Mouse (Mus musculus): ENCODE measurements around the gene Spem1.

Gene Spem1

DNA sequence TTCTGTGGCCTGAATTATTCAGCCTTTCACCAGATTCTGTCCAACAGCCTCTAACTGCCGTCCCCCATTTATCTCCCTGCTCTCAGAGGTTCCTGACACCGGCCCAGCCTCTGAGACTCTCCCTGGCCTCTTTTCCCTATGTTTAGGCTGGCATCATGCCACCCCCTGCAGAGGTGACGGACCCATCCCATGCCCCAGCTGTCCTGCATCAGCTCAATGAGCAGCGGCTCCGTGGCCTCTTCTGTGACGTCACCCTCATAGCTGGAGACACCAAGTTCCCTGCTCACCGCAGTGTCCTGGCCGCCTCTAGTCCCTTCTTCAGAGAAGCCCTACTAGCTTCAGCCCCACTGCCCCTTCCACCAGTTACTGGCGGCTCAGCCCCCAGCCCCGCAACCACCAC, 46.3 kb downstream of the Spem1 start:
- Histone ChIP-seq H3K27me3 (ENCODE audit: control insufficient read depth, insufficient read depth, low read length, poor library complexity, severe bottlenecking) (no peaks in the 10 kb centered on the region), H3K36me3 (ENCODE audit: control insufficient read depth, insufficient read depth, low read length, poor library complexity, severe bottlenecking) (no peaks in the 10 kb centered on the region; the same call in 1 of the 2 replicates)
- DNase-seq (ENCODE audit: low read depth, low spot score) = no peak

DNA sequence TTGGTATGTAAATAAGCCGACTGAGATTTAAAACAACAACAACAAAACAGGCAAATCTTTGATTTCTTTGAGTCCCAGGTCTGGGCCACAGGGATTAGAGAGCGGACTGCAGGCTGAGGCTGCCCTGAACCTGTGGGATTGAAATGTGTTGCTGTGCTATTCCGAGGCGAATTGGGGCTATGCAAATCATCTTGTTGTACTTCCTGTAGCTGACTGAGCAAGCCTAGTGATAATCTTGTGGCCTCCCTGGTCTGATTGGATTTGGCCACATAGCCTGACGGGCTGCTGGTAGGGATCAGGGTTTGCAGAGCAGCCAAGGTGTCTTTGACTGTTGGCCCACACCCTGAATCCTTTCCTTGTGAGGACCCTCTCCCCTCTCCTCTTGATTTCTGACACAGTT, 47.0 kb downstream of the Spem1 start:
- Histone ChIP-seq H3K36me3 (ENCODE audit: control insufficient read depth, insufficient read depth, low read length, poor library complexity, severe bottlenecking) (no peaks in the 10 kb centered on the region; the same call in 1 of the 2 replicates), H3K27me3 (ENCODE audit: control insufficient read depth, insufficient read depth, low read length, poor library complexity, severe bottlenecking) (no peaks in the 10 kb centered on the region)
- peak; percentile 55 for DNase-seq (ENCODE audit: low read depth, low spot score)
